Mouse (Mus musculus): ENCODE measurements around the gene Lca5l.

DNA sequence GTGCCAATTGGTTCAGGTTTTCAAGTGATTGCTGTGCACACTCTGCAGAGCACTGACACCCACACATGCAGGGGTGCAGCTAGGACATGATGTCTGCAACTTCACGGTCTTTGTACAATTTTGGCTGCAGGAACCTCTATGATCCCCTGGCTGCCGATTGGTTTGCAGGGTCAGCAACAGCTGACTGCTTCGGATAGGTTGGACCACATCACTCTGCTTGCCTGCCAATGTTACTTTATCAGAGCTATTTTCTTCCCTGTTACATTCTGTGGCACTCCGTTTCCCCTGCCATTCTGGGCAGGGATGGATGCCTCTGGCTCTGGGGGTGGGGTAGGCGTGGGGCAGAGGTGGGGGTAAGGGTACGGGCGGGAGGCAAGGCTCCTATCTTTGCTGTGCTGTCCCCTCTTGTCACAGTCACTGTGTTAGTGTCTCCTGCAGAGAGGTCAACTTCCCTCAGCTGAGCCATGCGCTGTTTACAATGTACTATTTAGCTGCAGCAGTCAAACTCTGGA, 37.0 kb upstream of the Lca5l start:
- no peak for TF ChIP-seq CTCF (IDR thresholded peaks at IDR 0.05; ENCODE audit: borderline replicate concordance, insufficient read depth, low read length)
- TF ChIP-seq POLR2A (IDR thresholded peaks at IDR 0.05; ENCODE audit: low read depth, low read length), result no peak
